In genomic region chr4:152282721-152283120, GRCm38 (mm10) we compare ENCODE assay signal across 8 mouse cellular contexts. TPM values are rescaled to one million over a fixed set of nuclear protein-coding genes. Genes with fewer than 3 reads are reported as not detected.
DNase-seq lines count a peak whose midpoint lies in the region; ATAC-seq and TF ChIP-seq lines count a peak whose summit lies in the region.

No protein-coding gene starts in this region.

- ATAC-seq in heart, embryonic 16.5 days (replicated peaks; ENCODE audit: extremely low read depth, insufficient read depth, low FRiP score), result no peak
- peak; percentile 2; the same call in 1 of the 2 replicates for ATAC-seq in hindbrain, embryonic 12.5 days (ENCODE audit: low FRiP score)
- no peak for ATAC-seq in midbrain, embryonic 11.5 days (ENCODE audit: low FRiP score)

- no peaks in the 10 kb centered on the region for H3K9me3 ChIP-seq in heart, embryonic 16.5 days (replicated peaks; ENCODE audit: control insufficient read depth, low read length)
- no peaks in the 10 kb centered on the region for H3K9me3 ChIP-seq in hindbrain, embryonic 12.5 days (replicated peaks)
- no peaks in the 10 kb centered on the region for H3K9me3 ChIP-seq in midbrain, embryonic 11.5 days (ENCODE audit: control insufficient read depth, low read length)

- H3K4me1 ChIP-seq in heart, embryonic 16.5 days (ENCODE audit: control insufficient read depth, insufficient read depth, low read length), result peaks cover 13% of the 10 kb centered on the region
- H3K4me1 ChIP-seq in bone marrow macrophage, adult 2 months (ENCODE audit: control insufficient read depth, insufficient read depth, low read length), result no peaks in the 10 kb centered on the region
- peaks cover 29% of the 10 kb centered on the region for H3K4me1 ChIP-seq in hindbrain, embryonic 12.5 days
- peaks cover 27% of the 10 kb centered on the region for H3K4me1 ChIP-seq in midbrain, embryonic 11.5 days (ENCODE audit: control insufficient read depth, insufficient read depth, low read length)

- peak overlapping the region; percentile 62 for H3K4me2 ChIP-seq in heart, embryonic 16.5 days (ENCODE audit: low read depth, low read length)
- H3K4me2 ChIP-seq in hindbrain, embryonic 12.5 days (replicated peaks), result peak overlapping the region; percentile 54
- H3K4me2 ChIP-seq in midbrain, embryonic 11.5 days, result peak overlapping the region; percentile 33

- 24% methylated on average over 34 of the region's 34 CpGs for WGBS in heart, embryonic 16.5 days
- WGBS in hindbrain, embryonic 12.5 days, result 21% methylated on average over 34 of the region's 34 CpGs
- 15% methylated on average over 32 of the region's 34 CpGs for WGBS in midbrain, embryonic 11.5 days

- TF ChIP-seq POLR2A in bone marrow macrophage, adult 2 months (IDR thresholded peaks at IDR 0.05; ENCODE audit: borderline replicate concordance, low read depth, low read length), result no peak

- DNase-seq in heart, adult 11 months, result no peak
- DNase-seq in midbrain, embryonic 11.5 days (ENCODE audit: low spot score, missing footprints), result peak; percentile 91
- DNase-seq in right cerebral cortex, postnatal 14 days, result no peak
- no peak for DNase-seq in frontal cortex, postnatal 14 days (ENCODE audit: low spot score in 2 of 2)
- DNase-seq in urinary bladder, postnatal 14 days (ENCODE audit: low spot score), result no peak

- no peaks in the 10 kb centered on the region; the same call in 1 of the 2 replicates for H3K36me3 ChIP-seq in heart, embryonic 16.5 days (ENCODE audit: control insufficient read depth, insufficient read depth)
- no peaks in the 10 kb centered on the region; the same call in 1 of the 2 replicates for H3K36me3 ChIP-seq in hindbrain, embryonic 12.5 days
- no peaks in the 10 kb centered on the region for H3K36me3 ChIP-seq in midbrain, embryonic 11.5 days (ENCODE audit: control insufficient read depth, insufficient read depth, low read length)

- peak overlapping the region; percentile 34 for H3K4me3 ChIP-seq in heart, embryonic 16.5 days (ENCODE audit: low read length)
- peak overlapping the region; percentile 21; the same call in 1 of the 2 replicates for H3K4me3 ChIP-seq in bone marrow macrophage, adult 2 months (ENCODE audit: insufficient read depth, low read length)
- H3K4me3 ChIP-seq in hindbrain, embryonic 12.5 days, result peak overlapping the region; percentile 35
- peak overlapping the region; percentile 21 for H3K4me3 ChIP-seq in midbrain, embryonic 11.5 days (ENCODE audit: low read depth, low read length)

- H3K27me3 ChIP-seq in heart, embryonic 16.5 days (ENCODE audit: control insufficient read depth, insufficient read depth, low read length), result peaks cover 58% of the 10 kb centered on the region
- peaks cover 93% of the 10 kb centered on the region for H3K27me3 ChIP-seq in hindbrain, embryonic 12.5 days
- H3K27me3 ChIP-seq in midbrain, embryonic 11.5 days (ENCODE audit: control insufficient read depth, insufficient read depth, low read length), result peaks cover 77% of the 10 kb centered on the region

- H3K9ac ChIP-seq in heart, embryonic 16.5 days (ENCODE audit: low read length), result 0 out of 2 replicates have a peak overlapping the region, but pooled peaks have one; percentile 38
- peak overlapping the region; percentile 32; the same call in 1 of the 2 replicates for H3K9ac ChIP-seq in hindbrain, embryonic 12.5 days
- H3K9ac ChIP-seq in midbrain, embryonic 11.5 days (ENCODE audit: low read length), result 0 out of 2 replicates have a peak overlapping the region, but pooled peaks have one; percentile 14

- no peak overlapping the region for H3K27ac ChIP-seq in heart, embryonic 16.5 days (ENCODE audit: low read length)
- no peak overlapping the region for H3K27ac ChIP-seq in bone marrow macrophage, adult 2 months (ENCODE audit: insufficient read depth, low read depth, low read length)
- no peak overlapping the region for H3K27ac ChIP-seq in hindbrain, embryonic 12.5 days
- H3K27ac ChIP-seq in midbrain, embryonic 11.5 days (ENCODE audit: low read depth, low read length), result no peak overlapping the region

- no peak for TF ChIP-seq CTCF in bone marrow macrophage, adult 2 months (IDR thresholded peaks at IDR 0.05; ENCODE audit: low read depth, low read length)

RNA-seq across cellular contexts. Expression of gene Gpr153, which starts 8.7 kb away (rescaled TPM):
- polyA plus RNA-seq in heart, embryonic 16.5 days (2015; fragmentation: Nextera tagmentation; extraction: Ambion mirVana), result 8.4 and 10.4 TPM in 2 replicates
- polyA plus RNA-seq in bone marrow macrophage, adult 2 months (2012; ENCODE audit: insufficient read depth, insufficient read length, missing spikeins), result 0.47 TPM in 1 of 2 replicates, not detected in the other
- polyA plus RNA-seq in hindbrain, embryonic 12.5 days (2016; fragmentation: Nextera tagmentation; extraction: Ambion mirVana), result 13.1 and 16.2 TPM in 2 replicates
- 7.4 and 9.5 TPM in 2 replicates for polyA plus RNA-seq in midbrain, embryonic 11.5 days (2014; fragmentation: Nextera tagmentation; extraction: Ambion mirVana)

RNA-seq across cellular contexts. Expression of gene Hes3, which starts 8.7 kb away (rescaled TPM):
- polyA plus RNA-seq in heart, embryonic 16.5 days (2015; fragmentation: Nextera tagmentation; extraction: Ambion mirVana), result not detected in 2 replicates
- not detected in 2 replicates for polyA plus RNA-seq in bone marrow macrophage, adult 2 months (2012; ENCODE audit: insufficient read depth, insufficient read length, missing spikeins)
- polyA plus RNA-seq in hindbrain, embryonic 12.5 days (2016; fragmentation: Nextera tagmentation; extraction: Ambion mirVana), result 1.2 and 2.1 TPM in 2 replicates
- 8.6 and 12.6 TPM in 2 replicates for polyA plus RNA-seq in midbrain, embryonic 11.5 days (2014; fragmentation: Nextera tagmentation; extraction: Ambion mirVana)

RNA-seq across cellular contexts. Expression of gene Icmt, which starts 14.3 kb away (rescaled TPM):
- polyA plus RNA-seq in heart, embryonic 16.5 days (2015; fragmentation: Nextera tagmentation; extraction: Ambion mirVana), result 19.3 and 23.3 TPM in 2 replicates
- polyA plus RNA-seq in bone marrow macrophage, adult 2 months (2012; ENCODE audit: insufficient read depth, insufficient read length, missing spikeins), result 14.0 and 19.7 TPM in 2 replicates
- polyA plus RNA-seq in hindbrain, embryonic 12.5 days (2016; fragmentation: Nextera tagmentation; extraction: Ambion mirVana), result 25.3 and 25.6 TPM in 2 replicates
- polyA plus RNA-seq in midbrain, embryonic 11.5 days (2014; fragmentation: Nextera tagmentation; extraction: Ambion mirVana), result 18.1 and 19.8 TPM in 2 replicates

RNA-seq across cellular contexts. Expression of gene Rnf207, which starts 36.1 kb away (rescaled TPM):
- polyA plus RNA-seq in heart, embryonic 16.5 days (2015; fragmentation: Nextera tagmentation; extraction: Ambion mirVana), result 118 and 122 TPM in 2 replicates
- polyA plus RNA-seq in bone marrow macrophage, adult 2 months (2012; ENCODE audit: insufficient read depth, insufficient read length, missing spikeins), result not detected in 2 replicates
- polyA plus RNA-seq in hindbrain, embryonic 12.5 days (2016; fragmentation: Nextera tagmentation; extraction: Ambion mirVana), result 2.5 and 3.8 TPM in 2 replicates
- 1.1 and 1.7 TPM in 2 replicates for polyA plus RNA-seq in midbrain, embryonic 11.5 days (2014; fragmentation: Nextera tagmentation; extraction: Ambion mirVana)

RNA-seq across cellular contexts. Expression of gene Rpl22, which starts 42.8 kb away (rescaled TPM):
- polyA plus RNA-seq in heart, embryonic 16.5 days (2015; fragmentation: Nextera tagmentation; extraction: Ambion mirVana), result 186 and 190 TPM in 2 replicates
- polyA plus RNA-seq in bone marrow macrophage, adult 2 months (2012; ENCODE audit: insufficient read depth, insufficient read length, missing spikeins), result 958 and 1,114 TPM in 2 replicates
- polyA plus RNA-seq in hindbrain, embryonic 12.5 days (2016; fragmentation: Nextera tagmentation; extraction: Ambion mirVana), result 257 and 282 TPM in 2 replicates
- polyA plus RNA-seq in midbrain, embryonic 11.5 days (2014; fragmentation: Nextera tagmentation; extraction: Ambion mirVana), result 357 and 368 TPM in 2 replicates
